Mouse (Mus musculus): Measurements from ENCODE around the gene Slc25a53. TPM values are rescaled to one million over a fixed set of nuclear protein-coding genes. Genes with fewer than 3 reads are reported as not detected.
"Not testable (repeated sequence)": the region's sequence is repeated elsewhere in the genome, so short reads cannot be mapped to it uniquely, and the experiment has no call there.

The Slc25a53 gene
- polyA plus RNA-seq, 1 experiment from 2014 or later = 14.6 TPM

DNA sequence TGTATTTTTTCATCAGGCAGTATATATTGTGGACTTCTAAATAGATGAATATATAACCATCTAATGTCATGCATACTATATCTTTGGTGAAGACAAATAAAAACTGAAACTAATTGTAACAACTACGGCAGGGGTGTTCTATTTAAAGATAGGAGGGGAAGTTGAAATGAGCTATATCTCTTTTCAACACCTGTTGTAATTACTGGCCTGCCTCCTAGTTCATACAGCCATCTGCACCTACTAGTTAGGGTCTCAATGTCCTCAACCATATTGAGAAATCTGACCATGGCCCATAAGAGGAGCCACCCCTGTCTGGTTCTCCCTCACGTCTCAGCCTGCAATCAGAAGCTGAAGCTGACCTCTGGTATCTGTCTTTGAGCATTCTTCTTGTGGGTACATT, 41.8 kb downstream of the Slc25a53 start:
- Histone ChIP-seq H3K27me3 (no peaks in the 10 kb centered on the region), H3K4me3 (no peak overlapping the region), H3K36me3 (no peaks in the 10 kb centered on the region), H3K9ac (no peak overlapping the region), H3K9me3 (no peaks in the 10 kb centered on the region), H3K4me2 (no peak overlapping the region), H3K4me1 (replicated peaks) (peaks cover 21% of the 10 kb centered on the region), H3K27ac (replicated peaks) (no peak overlapping the region)
- no peak for ATAC-seq (ENCODE audit: low FRiP score, low read depth)
- WGBS = 80% methylated on average over 2 of the region's 2 CpGs

DNA sequence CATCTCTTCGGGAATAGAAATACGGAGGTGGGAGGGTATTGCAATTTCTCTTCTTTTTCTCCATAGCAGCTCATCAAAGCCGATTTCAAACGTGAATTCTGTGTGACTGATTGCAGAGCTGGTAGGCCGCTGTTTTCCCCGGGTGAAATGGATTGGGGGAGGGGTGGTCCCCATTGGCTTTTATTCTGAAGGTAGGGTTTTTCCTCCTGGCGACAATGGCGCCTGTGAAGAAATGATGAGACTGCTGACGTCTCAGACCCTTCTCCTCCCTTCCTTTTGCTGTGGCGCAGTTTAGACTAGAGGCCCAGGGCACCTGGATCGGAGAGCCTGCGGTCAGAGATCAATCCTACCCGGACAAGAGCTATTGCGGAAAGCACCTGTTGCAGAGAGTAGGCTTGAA, 44.5 kb downstream of the Slc25a53 start:
- H3K27me3 ChIP-seq = no peaks in the 10 kb centered on the region
- H3K36me3 ChIP-seq = no peaks in the 10 kb centered on the region
- peak overlapping the region; percentile 59 for H3K4me2 ChIP-seq
- ATAC-seq (ENCODE audit: low FRiP score, low read depth) = no peak
- H3K4me1 ChIP-seq (replicated peaks) = peaks cover 25% of the 10 kb centered on the region
- no peaks in the 10 kb centered on the region for H3K9me3 ChIP-seq
- WGBS = 24% methylated on average over 14 of the region's 14 CpGs
- H3K4me3 ChIP-seq = peak overlapping the region; percentile 50
- peak overlapping the region; percentile 92 for H3K27ac ChIP-seq (replicated peaks)
- H3K9ac ChIP-seq = peak overlapping the region; percentile 69

DNA sequence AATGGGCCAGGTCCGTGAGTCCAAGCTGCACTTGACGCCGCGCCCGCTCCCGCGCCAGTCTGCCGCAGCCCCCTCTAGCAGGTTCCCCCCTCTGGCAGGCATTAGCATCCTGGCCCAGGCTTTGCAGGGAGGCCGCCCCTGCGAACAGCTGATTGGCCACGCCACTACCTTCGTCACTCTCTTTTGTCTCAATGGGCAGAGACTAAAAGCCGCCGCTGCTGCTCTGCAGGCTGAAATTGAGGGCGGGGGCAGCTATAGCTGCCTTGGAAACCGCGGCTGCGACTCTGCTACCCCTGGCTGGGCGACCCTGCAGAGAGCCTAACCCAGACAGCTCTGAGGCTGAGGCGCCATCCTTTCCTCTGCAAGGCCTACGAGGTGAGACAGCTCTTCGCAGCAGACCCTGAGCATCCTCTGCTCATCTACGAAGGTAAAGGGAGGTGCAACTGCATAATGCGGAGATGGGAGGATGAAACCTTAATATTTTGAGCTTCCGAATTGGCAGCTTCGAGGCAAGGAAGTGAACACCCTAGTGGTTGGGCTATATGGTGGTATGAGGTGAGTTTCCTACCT, 45.0 kb downstream of the Slc25a53 start, which contains the start of gene Zcchc18:
Zcchc18 (plus strand) TSS at position 178 of the 570 bp plus-strand sequence.
- WGBS = 23% methylated on average over 26 of the region's 26 CpGs
- Histone ChIP-seq H3K9ac (peak within 1 kb of the TSS; percentile 69), H3K36me3 (no peaks in the 10 kb centered on the region), H3K4me3 (peak within 1 kb of the TSS; percentile 50), H3K4me2 (peak within 1 kb of the TSS; percentile 59), H3K27ac (replicated peaks) (peak within 1 kb of the TSS; percentile 92), H3K4me1 (replicated peaks) (peaks cover 25% of the 10 kb centered on the region), H3K9me3 (no peaks in the 10 kb centered on the region), H3K27me3 (no peaks in the 10 kb centered on the region)
- peak; percentile 99 for ATAC-seq (ENCODE audit: low FRiP score, low read depth)

DNA sequence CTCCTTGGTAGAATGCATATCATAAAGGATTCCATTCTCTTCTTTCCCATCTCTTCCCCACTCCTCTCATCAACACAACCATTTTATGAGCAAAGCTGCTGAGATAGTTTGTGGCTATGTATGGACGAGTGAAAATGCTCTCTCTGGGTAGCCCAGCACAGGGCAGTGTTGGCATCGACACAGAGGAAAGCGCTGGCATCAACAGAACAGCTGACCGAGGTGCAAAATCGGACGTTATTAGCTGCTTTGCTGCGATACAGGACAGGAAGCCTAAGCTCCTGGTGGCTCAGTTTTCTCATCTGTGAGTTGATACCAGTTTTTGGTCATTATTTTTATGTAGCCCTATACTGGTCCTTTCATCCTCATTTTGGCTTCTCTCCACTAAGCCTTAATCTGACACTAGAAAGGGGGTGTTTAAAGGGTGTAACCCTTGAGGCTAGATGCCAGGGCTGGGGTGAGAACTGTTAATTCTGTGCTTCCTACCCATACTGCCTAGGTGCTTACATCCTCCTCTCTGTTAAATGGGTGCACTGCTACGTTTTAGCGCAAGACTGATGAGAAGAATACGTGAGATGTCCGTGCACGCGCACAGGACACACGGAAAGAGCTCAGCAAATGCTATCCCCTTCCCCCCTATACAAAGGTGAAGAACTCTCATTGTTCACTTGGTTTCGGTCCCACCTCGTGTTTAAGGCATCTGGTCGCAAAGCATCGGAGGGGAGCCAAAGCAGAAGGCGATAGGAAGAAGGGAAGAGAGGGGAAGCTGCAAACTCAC, 45.7 kb downstream of the Slc25a53 start:
- peak; percentile 71 for ATAC-seq (ENCODE audit: low FRiP score, low read depth)
- H3K4me2 ChIP-seq = peak overlapping the region; percentile 59
- H3K4me1 ChIP-seq (replicated peaks) = peaks cover 25% of the 10 kb centered on the region
- no peaks in the 10 kb centered on the region for H3K9me3 ChIP-seq
- H3K4me3 ChIP-seq = peak overlapping the region; percentile 50
- peak overlapping the region; percentile 55 for H3K9ac ChIP-seq
- H3K36me3 ChIP-seq = no peaks in the 10 kb centered on the region
- no peaks in the 10 kb centered on the region for H3K27me3 ChIP-seq
- peak overlapping the region; percentile 92 for H3K27ac ChIP-seq (replicated peaks)
- WGBS = 24% methylated on average over 19 of the region's 19 CpGs

DNA sequence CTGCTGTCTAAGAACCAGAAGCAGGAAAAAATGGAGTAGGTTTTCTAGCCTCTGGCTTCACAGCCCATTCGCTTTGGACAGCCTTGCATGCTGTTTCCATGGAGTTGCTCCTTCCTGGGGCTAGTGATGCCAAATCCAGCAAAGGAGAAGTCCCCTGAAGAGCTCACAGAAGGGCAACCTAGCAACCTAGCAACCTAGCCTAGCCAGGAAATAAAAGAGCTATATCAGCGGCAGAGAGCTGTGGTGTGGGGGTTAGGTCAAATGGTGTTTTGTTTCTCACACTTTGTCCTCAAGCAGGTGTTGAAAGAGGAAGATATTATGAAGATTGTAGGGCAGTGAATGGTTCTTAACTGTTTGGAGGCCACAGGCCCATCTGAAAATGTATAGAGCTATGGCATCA, 46.8 kb downstream of the Slc25a53 start:
- H3K9ac ChIP-seq = no peak overlapping the region
- no peak for ATAC-seq (ENCODE audit: low FRiP score, low read depth)
- peaks cover 25% of the 10 kb centered on the region for H3K4me1 ChIP-seq (replicated peaks)
- peak overlapping the region; percentile 50; the same call in 1 of the 2 replicates for H3K4me3 ChIP-seq
- 44% methylated on average over 2 of the region's 2 CpGs for WGBS
- peak overlapping the region; percentile 59 for H3K4me2 ChIP-seq
- 0 out of 2 replicates have a peak overlapping the region, but pooled peaks have one; percentile 92 for H3K27ac ChIP-seq (replicated peaks)
- no peaks in the 10 kb centered on the region for H3K36me3 ChIP-seq
- no peaks in the 10 kb centered on the region for H3K9me3 ChIP-seq
- H3K27me3 ChIP-seq = no peaks in the 10 kb centered on the region

DNA sequence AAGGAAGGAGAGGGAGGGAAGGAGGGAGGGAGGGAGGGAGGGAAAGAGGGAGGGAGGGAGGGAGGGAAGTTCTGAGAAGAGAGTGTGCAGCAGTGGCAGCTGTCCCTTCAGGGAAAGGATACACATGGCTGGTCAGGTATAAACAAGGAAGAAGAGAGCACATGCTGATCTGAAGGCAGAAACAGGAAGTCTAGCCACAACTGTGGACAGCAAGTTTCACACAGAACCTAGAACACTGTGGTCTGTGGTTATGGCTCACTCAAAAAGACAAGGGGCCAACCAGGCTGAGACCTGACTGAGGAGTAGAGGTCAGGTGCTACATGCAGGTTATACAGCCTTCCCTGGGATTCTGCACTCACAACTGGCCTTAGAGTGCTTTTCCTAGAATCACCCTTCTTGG, 52.1 kb downstream of the Slc25a53 start:
- Histone ChIP-seq H3K36me3 (no peaks in the 10 kb centered on the region), H3K4me3 (no peak overlapping the region), H3K27me3 (no peaks in the 10 kb centered on the region), H3K27ac (replicated peaks) (no peak overlapping the region), H3K9me3 (no peaks in the 10 kb centered on the region), H3K4me2 (no peak overlapping the region), H3K4me1 (replicated peaks) (peaks cover 2% of the 10 kb centered on the region; the same call in 1 of the 2 replicates), H3K9ac (no peak overlapping the region)
- ATAC-seq (ENCODE audit: low FRiP score, low read depth) = no peak

DNA sequence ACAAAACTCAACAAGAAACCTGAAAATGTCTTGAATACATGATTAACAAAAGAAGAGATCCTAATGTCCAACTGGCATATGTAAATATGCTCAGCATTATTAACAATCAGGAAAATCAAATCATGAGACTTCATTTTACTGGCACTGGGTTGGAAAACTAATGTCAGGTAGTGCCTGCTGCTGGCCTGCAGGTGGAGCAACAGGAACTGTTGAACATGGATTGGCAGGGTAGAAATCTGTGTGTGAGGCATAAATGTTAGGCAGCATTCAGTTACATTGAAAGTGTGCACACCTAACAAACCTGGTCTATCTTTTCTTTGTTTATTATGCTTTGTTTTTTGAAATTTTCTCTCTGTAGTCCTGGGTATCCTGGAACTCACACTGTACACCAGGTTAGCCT, 59.5 kb downstream of the Slc25a53 start:
- no peak overlapping the region for H3K4me2 ChIP-seq
- no peak overlapping the region for H3K4me3 ChIP-seq
- H3K27ac ChIP-seq (replicated peaks) = no peak overlapping the region
- no peaks in the 10 kb centered on the region for H3K27me3 ChIP-seq
- no peak for ATAC-seq (ENCODE audit: low FRiP score, low read depth)
- no peaks in the 10 kb centered on the region for H3K4me1 ChIP-seq (replicated peaks)
- no peak overlapping the region for H3K9ac ChIP-seq
- no peaks in the 10 kb centered on the region for H3K9me3 ChIP-seq
- no peaks in the 10 kb centered on the region for H3K36me3 ChIP-seq

DNA sequence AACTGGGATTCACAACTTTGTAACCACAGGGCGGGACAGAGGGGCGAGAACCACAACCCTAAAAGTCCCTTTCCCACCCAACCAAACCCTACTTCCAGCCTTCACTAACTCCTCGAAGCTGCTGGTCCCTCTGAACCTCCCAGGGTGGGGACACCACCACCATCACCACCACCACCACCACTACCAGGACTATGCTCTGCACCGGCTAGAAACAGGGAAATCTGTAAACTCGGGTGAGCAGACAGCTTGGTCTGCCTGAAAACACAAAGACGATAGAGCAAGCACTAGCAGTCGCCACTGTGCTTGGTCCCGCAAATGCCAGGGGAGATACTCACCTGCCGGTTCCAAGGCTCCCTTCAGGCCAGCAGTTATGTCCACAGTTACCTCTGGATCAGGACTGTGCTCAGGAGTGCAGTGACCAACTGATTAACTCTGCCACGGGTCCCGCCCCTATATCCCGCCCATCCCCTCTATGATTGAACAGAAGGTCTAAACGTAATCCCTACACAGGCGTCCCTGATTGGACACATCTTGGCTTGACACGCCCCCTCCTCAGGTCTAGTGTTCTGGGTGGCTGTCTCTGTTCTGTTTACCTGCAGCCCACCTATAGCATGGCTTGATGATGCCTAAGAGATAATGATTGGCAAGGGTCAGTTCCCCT, 61.5 kb downstream of the Slc25a53 start, which contains the start of the genes Tmsb15l and Tmsb15b1:
Tmsb15l (minus strand) TSS at position 446 of the 661 bp plus-strand sequence.
Tmsb15b1 (minus strand) TSS at position 451 of the 661 bp plus-strand sequence.
- H3K4me2 ChIP-seq = peak within 1 kb of the TSS; percentile 60
- no peaks in the 10 kb centered on the region for H3K27me3 ChIP-seq
- peak within 1 kb of the TSS; percentile 52 for H3K9ac ChIP-seq
- no peaks in the 10 kb centered on the region for H3K36me3 ChIP-seq
- no peaks in the 10 kb centered on the region for H3K4me1 ChIP-seq (replicated peaks)
- 34% methylated on average over 15 of the region's 15 CpGs for WGBS
- ATAC-seq (ENCODE audit: low FRiP score, low read depth) = peak; percentile 100
- no peak within 1 kb of the TSS for H3K27ac ChIP-seq (replicated peaks)
- H3K4me3 ChIP-seq = peak within 1 kb of the TSS; percentile 46
- no peaks in the 10 kb centered on the region for H3K9me3 ChIP-seq

DNA sequence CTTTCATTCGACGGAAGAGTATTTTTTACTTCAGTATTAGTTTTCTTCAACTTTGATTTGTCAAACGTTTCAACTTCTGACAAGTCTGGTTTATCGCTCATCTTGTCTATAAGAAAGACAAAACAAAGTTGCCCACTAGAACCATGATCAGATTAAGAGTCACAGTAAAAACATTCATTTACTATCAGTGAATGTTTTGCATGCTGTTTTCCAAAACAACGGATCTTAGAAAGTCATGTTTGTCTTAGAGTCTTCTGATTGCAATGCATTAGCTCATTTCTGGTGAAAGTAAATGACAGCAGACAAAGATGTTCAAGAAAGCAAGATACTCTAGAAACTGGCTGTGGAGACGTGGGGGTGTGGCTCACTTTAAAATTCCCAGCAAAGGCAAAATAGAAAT, 62.7 kb downstream of the Slc25a53 start, which contains the start of gene Tmsb15b2:
Tmsb15b2 (minus strand) TSS at position 101 of the 400 bp plus-strand sequence.
- not testable (repeated sequence) for H3K27me3 ChIP-seq; H3K9me3 ChIP-seq; H3K36me3 ChIP-seq; ATAC-seq (ENCODE audit: low FRiP score, low read depth); H3K27ac ChIP-seq (replicated peaks); H3K4me1 ChIP-seq (replicated peaks)
- 89% methylated on average over 6 of the region's 6 CpGs for WGBS
- H3K4me3 ChIP-seq = peak within 1 kb of the TSS; percentile 46
- H3K9ac ChIP-seq = peak within 1 kb of the TSS; percentile 52
- H3K4me2 ChIP-seq = peak within 1 kb of the TSS; percentile 60

DNA sequence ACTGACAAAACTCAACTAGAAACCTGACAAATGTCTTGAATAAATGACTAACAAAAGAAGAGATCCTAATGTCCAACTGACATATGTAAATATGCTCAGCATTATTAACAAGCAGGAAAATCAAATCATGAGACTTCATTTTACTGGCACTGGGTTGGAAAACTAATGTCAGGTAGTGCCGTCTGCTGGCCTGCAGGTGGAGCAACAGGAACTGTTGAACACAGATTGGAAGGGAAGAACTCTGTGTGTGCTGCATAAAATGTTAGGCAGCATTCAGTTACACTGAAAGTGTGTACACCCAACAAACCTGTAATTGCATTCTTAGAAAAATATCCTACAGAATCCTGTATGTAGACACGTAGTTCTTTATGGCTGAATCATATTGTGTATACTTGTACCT, 78.4 kb downstream of the Slc25a53 start:
- no peak for ATAC-seq (ENCODE audit: low FRiP score, low read depth)
- Histone ChIP-seq H3K27me3 (no peaks in the 10 kb centered on the region), H3K9me3 (no peaks in the 10 kb centered on the region), H3K27ac (replicated peaks) (no peak overlapping the region), H3K4me2 (no peak overlapping the region), H3K9ac (no peak overlapping the region), H3K36me3 (no peaks in the 10 kb centered on the region), H3K4me1 (replicated peaks) (no peaks in the 10 kb centered on the region), H3K4me3 (no peak overlapping the region)
- WGBS = 28% methylated on average over 2 of the region's 2 CpGs

DNA sequence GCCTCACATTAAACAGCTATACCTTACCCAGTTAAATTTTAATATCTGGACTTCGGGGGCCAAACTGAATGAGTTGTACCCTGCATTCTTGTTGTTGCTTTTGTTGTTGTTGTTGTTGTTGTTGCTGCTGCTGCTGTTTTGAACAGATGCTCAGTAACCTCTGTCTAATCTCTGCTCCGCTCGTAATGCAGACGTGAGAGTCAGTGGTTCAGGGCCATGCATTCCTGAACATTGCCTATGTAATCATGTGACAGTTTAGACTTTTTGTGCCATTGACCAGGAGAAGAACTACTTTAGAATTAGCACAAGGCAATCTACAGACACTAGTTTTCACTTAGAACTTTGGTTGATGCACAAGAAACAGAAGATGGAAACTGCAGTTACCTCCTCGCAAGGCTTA, 79.8 kb downstream of the Slc25a53 start:
- peak; percentile 17 for ATAC-seq (ENCODE audit: low FRiP score, low read depth)
- 51% methylated on average over 5 of the region's 5 CpGs for WGBS
- Histone ChIP-seq H3K4me2 (peak overlapping the region; percentile 52), H3K4me3 (peak overlapping the region; percentile 46)
- H3K4me1 ChIP-seq (replicated peaks); H3K36me3 ChIP-seq; H3K27ac ChIP-seq (replicated peaks); H3K27me3 ChIP-seq; H3K9me3 ChIP-seq; H3K9ac ChIP-seq: not testable (repeated sequence)
